Mouse (Mus musculus) forebrain, postnatal 0 days (tissue): ENCODE results near the gene Enah. TPM values are rescaled to one million over a fixed set of nuclear protein-coding genes. Genes with fewer than 3 reads are reported as not detected.

Experiments
- ATAC-seq: fragments of 200-750 bp; cut with Nextera tagmentation; 2 replicates; pipeline ENCODE4 v1.8.0; 2017; ENCODE audit warnings: mild to moderate bottlenecking, moderate library complexity
- DNase-seq: peaks from one replicate; pipeline ENCODE4 v3.0.0-alpha.2; 2015
- H3K27ac ChIP-seq: fragments of 300-500 bp; sonication (generic); 2 replicates; pipeline ENCODE4 v1.5.1; 2014; ENCODE audit warnings: low read depth, mild to moderate bottlenecking, antibody characterized with exemption, low read length, moderate library complexity, mixed read lengths
- H3K27me3 ChIP-seq: fragments of 300-500 bp; sonication (generic); 2 replicates; pipeline ENCODE4 v1.6.1; 2014; ENCODE audit warnings: mild to moderate bottlenecking, low read length, mixed read lengths; ENCODE audit not compliant: insufficient read depth
- H3K36me3 ChIP-seq: fragments of 300-500 bp; sonication (generic); 2 replicates; pipeline ENCODE4 v1.6.1; 2014; ENCODE audit warnings: mild to moderate bottlenecking, moderate library complexity; ENCODE audit not compliant: insufficient read depth
- H3K4me1 ChIP-seq: fragments of 300-500 bp; sonication (generic); 2 replicates; pipeline ENCODE4 v1.6.1; 2014; ENCODE audit warnings: antibody characterized with exemption; ENCODE audit not compliant: insufficient read depth
- H3K4me2 ChIP-seq: fragments of 300-500 bp; sonication (generic); 2 replicates; pipeline ENCODE4 v1.6.1; 2014; ENCODE audit warnings: low read depth, mild to moderate bottlenecking, moderate library complexity
- H3K4me3 ChIP-seq: fragments of 300-500 bp; sonication (generic); 2 replicates; pipeline ENCODE4 v1.5.1; 2014; ENCODE audit warnings: low read depth, low read length, mixed read lengths
- H3K9ac ChIP-seq: fragments of 300-500 bp; sonication (generic); 2 replicates; pipeline ENCODE4 v1.6.1; 2014; ENCODE audit warnings: mild to moderate bottlenecking
- H3K9me3 ChIP-seq: fragments of 300-500 bp; sonication (generic); 2 replicates; pipeline ENCODE4 v1.6.1; 2016; ENCODE audit warnings: low read length
- CTCF ChIP-seq: sonication (generic); IDR thresholded peaks from 2 replicates; pipeline ENCODE4 v1.5.1; 2016; ENCODE audit warnings: antibody characterized with exemption, control low read depth, low read depth
- WGBS: fragments of 180-500 bp; shearing (Covaris S2); extraction: QIAGEN DNeasy Blood & Tissue Kit; methylation state at CpG from one replicate; pipeline ENCODE4 v1.1.7; 2014; 5-methylcytosine and 5-hydroxymethylcytosine counted together
- polyA plus RNA-seq: library from polyadenylated mRNA; unstranded; fragments of >200 nt; fragmentation: Nextera tagmentation; extraction: Ambion mirVana; gene quantifications from 2 replicates; pipeline ENCODE4 v1.2.1, GENCODE M21; 2015
- total RNA-seq: library from RNA; depleted of rRNA; stranded (reverse); fragments of >200 nt; gene quantifications from 2 replicates; pipeline ENCODE4 v1.2.3, GENCODE M21; 2014

The Enah gene
- total and polyA plus RNA-seq, 2 experiments from 2014 or later = 16.0 to 88.0 TPM

GRCm38 (mm10) chr1:181963351-181963750, 56.4 kb downstream of the Enah start:
- 91% methylated on average over 4 of the region's 4 CpGs for WGBS
- no peaks in the 10 kb centered on the region for H3K9me3 ChIP-seq

GRCm38 (mm10) chr1:181960383-181960782, 59.4 kb downstream of the Enah start:
- TF ChIP-seq CTCF = no peak
- Histone ChIP-seq H3K27ac (no peak overlapping the region), H3K36me3 (no peaks in the 10 kb centered on the region; the same call in 1 of the 2 replicates)

More at GRCm38 (mm10) chr1:181963351-181963750, 56.4 kb downstream of the Enah start:
- Histone ChIP-seq H3K4me2 (no peak overlapping the region), H3K9ac (no peak overlapping the region), H3K27ac (no peak overlapping the region), H3K4me3 (no peak overlapping the region), H3K27me3 (no peaks in the 10 kb centered on the region), H3K4me1 (0 out of 2 replicates have a peak, but pooled peaks cover 3% of the 10 kb centered on the region), H3K36me3 (no peaks in the 10 kb centered on the region; the same call in 1 of the 2 replicates)
- DNase-seq (no peak), ATAC-seq (no peak)
- no peak for TF ChIP-seq CTCF

GRCm38 (mm10) chr1:181958392-181958791, 61.4 kb downstream of the Enah start:
- ATAC-seq (no peak), DNase-seq (no peak)
- no peaks in the 10 kb centered on the region for H3K9me3 ChIP-seq
- no peak overlapping the region for H3K4me3 ChIP-seq
- H3K4me2 ChIP-seq = no peak overlapping the region
- H3K4me1 ChIP-seq = no peaks in the 10 kb centered on the region
- no peak overlapping the region for H3K9ac ChIP-seq
- WGBS = 94% methylated on average over 1 of the region's 1 CpGs
- no peaks in the 10 kb centered on the region for H3K27me3 ChIP-seq
- no peak overlapping the region for H3K27ac ChIP-seq
- TF ChIP-seq CTCF = no peak
- no peaks in the 10 kb centered on the region; the same call in 1 of the 2 replicates for H3K36me3 ChIP-seq

More at GRCm38 (mm10) chr1:181960383-181960782, 59.4 kb downstream of the Enah start:
- no peaks in the 10 kb centered on the region for H3K4me1 ChIP-seq
- 83% methylated on average over 3 of the region's 3 CpGs for WGBS
- DNase-seq (no peak), ATAC-seq (no peak)
- no peaks in the 10 kb centered on the region for H3K9me3 ChIP-seq
- no peak overlapping the region for H3K4me3 ChIP-seq
- H3K9ac ChIP-seq = no peak overlapping the region
- H3K27me3 ChIP-seq = no peaks in the 10 kb centered on the region
- H3K4me2 ChIP-seq = no peak overlapping the region

GRCm38 (mm10) chr1:181957736-181958135, 62.1 kb downstream of the Enah start:
- H3K27ac ChIP-seq = no peak overlapping the region
- no peak for ATAC-seq

GRCm38 (mm10) chr1:181953547-181953946, 66.2 kb downstream of the Enah start:
- Histone ChIP-seq H3K9me3 (no peaks in the 10 kb centered on the region), H3K36me3 (no peaks in the 10 kb centered on the region), H3K27me3 (no peaks in the 10 kb centered on the region), H3K4me3 (no peak overlapping the region), H3K9ac (no peak overlapping the region), H3K4me2 (no peak overlapping the region), H3K27ac (no peak overlapping the region), H3K4me1 (0 out of 2 replicates have a peak, but pooled peaks cover 3% of the 10 kb centered on the region)
- ATAC-seq = no peak
- no peak for DNase-seq
- TF ChIP-seq CTCF = no peak

More at GRCm38 (mm10) chr1:181957736-181958135, 62.1 kb downstream of the Enah start:
- Histone ChIP-seq H3K9ac (no peak overlapping the region), H3K36me3 (no peaks in the 10 kb centered on the region; the same call in 1 of the 2 replicates), H3K4me1 (no peaks in the 10 kb centered on the region), H3K4me2 (no peak overlapping the region), H3K9me3 (no peaks in the 10 kb centered on the region), H3K27me3 (no peaks in the 10 kb centered on the region), H3K4me3 (no peak overlapping the region)
- DNase-seq = no peak
- WGBS = 98% methylated on average over 2 of the region's 2 CpGs
- TF ChIP-seq CTCF = no peak

- no peak for TF ChIP-seq CTCF
- H3K27me3 ChIP-seq = no peaks in the 10 kb centered on the region
- H3K9ac ChIP-seq = no peak overlapping the region
- H3K4me2 ChIP-seq = no peak overlapping the region
- no peak for DNase-seq
- no peaks in the 10 kb centered on the region for H3K36me3 ChIP-seq
- H3K4me1 ChIP-seq = 0 out of 2 replicates have a peak, but pooled peaks cover 3% of the 10 kb centered on the region
- H3K27ac ChIP-seq = no peak overlapping the region
- 85% methylated on average over 5 of the region's 5 CpGs for WGBS
- ATAC-seq = no peak
- H3K4me3 ChIP-seq = no peak overlapping the region
- H3K9me3 ChIP-seq = no peaks in the 10 kb centered on the region
Observed at GRCm38 (mm10) chr1:181951266-181951665, 68.5 kb downstream of the Enah start.

- Histone ChIP-seq H3K4me1 (0 out of 2 replicates have a peak, but pooled peaks cover 3% of the 10 kb centered on the region), H3K27ac (no peak overlapping the region), H3K9me3 (no peaks in the 10 kb centered on the region), H3K4me2 (no peak overlapping the region), H3K4me3 (no peak overlapping the region), H3K27me3 (no peaks in the 10 kb centered on the region), H3K36me3 (no peaks in the 10 kb centered on the region), H3K9ac (no peak overlapping the region)
- DNase-seq = no peak
- no peak for TF ChIP-seq CTCF
- WGBS = 94% methylated on average over 9 of the region's 9 CpGs
- ATAC-seq = no peak
Observed at GRCm38 (mm10) chr1:181950721-181951120, 69.1 kb downstream of the Enah start.
